Mouse (Mus musculus) C2C12 (cell line): ENCODE results near the gene Lgi2. TPM values are rescaled to one million over a fixed set of nuclear protein-coding genes. Genes with fewer than 3 reads are reported as not detected.

Experiments
- H3K27me3 ChIP-seq: one replicate; pipeline ENCODE4 v1.6.1; 2011; ENCODE audit not compliant: control insufficient read depth, insufficient read depth, insufficient read length
- H3K36me3 ChIP-seq: one replicate; pipeline ENCODE4 v1.6.1; 2011; ENCODE audit not compliant: control insufficient read depth, insufficient read depth
- H3K4me3 ChIP-seq: one replicate; pipeline ENCODE4 v1.5.1; 2011; ENCODE audit warnings: mild to moderate bottlenecking, control low read depth; ENCODE audit not compliant: poor library complexity, insufficient read depth, severe bottlenecking
- H3K79me2 ChIP-seq: one replicate; pipeline ENCODE4 v1.6.1; 2011; ENCODE audit not compliant: control insufficient read depth, insufficient read depth
- H3K79me3 ChIP-seq: one replicate; pipeline ENCODE4 v1.6.1; 2011; ENCODE audit warnings: low read depth, control low read depth
- H3ac ChIP-seq: one replicate; pipeline ENCODE3; 2011; ENCODE audit warnings: low read depth; ENCODE audit not compliant: control insufficient read depth, insufficient read length
- CEBPB ChIP-seq: IDR thresholded peaks from one replicate; pipeline ENCODE4 v1.6.1; 2011; ENCODE audit warnings: low read depth, mild to moderate bottlenecking, control low read depth, moderate library complexity
- CTCF ChIP-seq: IDR thresholded peaks from one replicate; pipeline ENCODE4 v1.5.1; 2011; ENCODE audit not compliant: control insufficient read depth, insufficient read depth, insufficient read length
- FOSL1 ChIP-seq: IDR thresholded peaks from one replicate; pipeline ENCODE4 v1.8.0; 2011; ENCODE audit warnings: mild to moderate bottlenecking, low read length; ENCODE audit not compliant: poor library complexity, insufficient read depth, severe bottlenecking
- MAX ChIP-seq: IDR thresholded peaks from one replicate; pipeline ENCODE4 v1.6.1; 2011; ENCODE audit warnings: mild to moderate bottlenecking, control low read depth
- MYOD1 ChIP-seq: IDR thresholded peaks from one replicate; pipeline ENCODE4 v1.6.1; 2011; ENCODE audit warnings: low read depth; ENCODE audit not compliant: control insufficient read depth, insufficient read length
- MYOG ChIP-seq: IDR thresholded peaks from one replicate; pipeline ENCODE4 v1.6.1; 2011; ENCODE audit not compliant: control insufficient read depth, insufficient read length; ENCODE audit errors: extremely low read depth
- USF1 ChIP-seq: IDR thresholded peaks from one replicate; pipeline ENCODE4 v1.6.1; 2011; ENCODE audit warnings: low read depth, mild to moderate bottlenecking, control low read depth, moderate library complexity
- polyA plus RNA-seq: library from polyadenylated mRNA; unstranded; fragments of >200 nt; fragmentation: generic; extraction: Trizol; gene quantifications from one replicate; pipeline ENCODE4 v1.2.1, GENCODE M21; 2012; ENCODE audit warnings: missing spikeins

Gene Lgi2
- polyA plus RNA-seq, 1 experiment: 0.01 TPM

DNA sequence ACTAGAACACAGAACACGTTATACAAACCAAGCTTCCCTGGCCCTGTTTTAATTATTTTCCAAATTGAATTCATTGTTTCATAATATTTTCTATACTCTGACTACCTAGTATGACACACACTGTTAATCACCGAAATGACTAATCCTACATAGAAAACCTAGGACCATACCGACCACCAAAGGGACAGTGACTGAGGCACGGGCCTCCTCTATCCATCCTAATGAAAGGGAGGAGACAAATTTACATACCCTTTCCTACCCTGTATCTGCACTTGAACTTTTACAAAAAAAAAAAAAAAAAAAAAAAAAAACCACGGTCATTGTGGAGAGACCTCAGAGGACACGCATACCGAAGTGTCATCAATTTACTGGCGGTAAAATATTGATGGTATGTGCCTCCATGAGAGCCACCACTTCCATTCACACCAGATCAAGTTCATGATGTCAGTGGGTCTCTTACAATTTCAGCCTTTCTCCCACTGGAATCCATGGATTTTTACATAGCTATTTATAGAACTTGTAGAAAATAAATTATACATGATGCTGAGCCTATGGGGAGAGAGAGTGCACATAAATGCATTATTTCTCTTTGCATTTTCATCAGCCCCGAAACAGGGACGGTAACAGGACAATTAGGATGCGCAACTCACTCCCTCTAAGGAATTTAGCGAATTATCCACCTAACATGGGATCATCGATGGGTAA lies 15.5 kb downstream of the Lgi2 start:
- no peak overlapping the region for H3ac ChIP-seq
- TF ChIP-seq CTCF (no peak), MAX (no peak), MYOD1 (no peak), MYOG (no peak), FOSL1 (no peak), USF1 (no peak), CEBPB (no peak)
- no peak overlapping the region for H3K4me3 ChIP-seq
- no peaks in the 10 kb centered on the region for H3K79me2 ChIP-seq
- no peaks in the 10 kb centered on the region for H3K36me3 ChIP-seq
- H3K79me3 ChIP-seq: no peaks in the 10 kb centered on the region
- no peaks in the 10 kb centered on the region for H3K27me3 ChIP-seq

DNA sequence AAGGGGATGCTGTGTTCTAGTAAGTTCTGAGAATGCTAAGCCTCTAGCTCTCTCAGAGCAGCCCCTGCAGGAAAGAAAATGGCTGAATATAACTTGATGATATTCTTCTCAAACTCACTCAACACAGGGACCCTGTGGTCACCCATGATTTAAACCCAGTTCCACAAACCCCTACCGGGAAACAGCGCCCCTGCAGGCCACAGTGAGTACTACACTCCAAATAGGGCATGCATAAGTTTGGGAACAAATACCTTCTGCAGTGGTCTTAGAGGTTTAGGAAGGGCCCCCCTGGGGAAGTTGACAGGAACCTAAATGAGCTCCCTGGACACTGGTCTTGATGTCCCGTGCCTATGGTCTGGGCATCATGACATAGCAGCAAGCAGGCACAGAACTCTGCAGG lies 19.3 kb downstream of the Lgi2 start:
- no peak overlapping the region for H3ac ChIP-seq
- TF ChIP-seq CEBPB: no peak
- no peaks in the 10 kb centered on the region for H3K79me3 ChIP-seq
- H3K36me3 ChIP-seq: no peaks in the 10 kb centered on the region
- no peak overlapping the region for H3K4me3 ChIP-seq
- no peaks in the 10 kb centered on the region for H3K79me2 ChIP-seq
- H3K27me3 ChIP-seq: peaks cover 5% of the 10 kb centered on the region

DNA sequence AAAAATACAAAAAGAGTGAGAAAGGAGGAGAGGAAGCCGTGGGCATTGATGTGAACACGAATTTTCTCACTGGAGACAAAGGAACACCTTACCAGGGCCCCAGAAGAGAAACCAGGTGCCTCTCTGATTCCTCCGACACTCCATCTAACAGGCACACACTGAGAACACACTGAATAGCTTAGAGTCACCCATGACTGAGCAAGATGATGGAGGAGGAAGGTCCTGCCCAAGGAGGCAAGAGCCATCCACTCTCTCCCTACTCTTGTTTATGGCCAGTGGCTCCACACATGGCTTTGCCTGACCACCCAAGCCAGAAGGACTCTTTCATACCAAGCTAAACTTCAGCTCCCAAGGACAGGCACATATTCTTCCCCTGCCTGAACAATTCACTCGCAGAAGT lies 22.5 kb downstream of the Lgi2 start:
- TF ChIP-seq FOSL1 (no peak), MAX (no peak)
- H3K36me3 ChIP-seq: no peaks in the 10 kb centered on the region
- no peak overlapping the region for H3ac ChIP-seq
- no peaks in the 10 kb centered on the region for H3K79me3 ChIP-seq
- peaks cover 5% of the 10 kb centered on the region for H3K27me3 ChIP-seq
- H3K79me2 ChIP-seq: no peaks in the 10 kb centered on the region
- H3K4me3 ChIP-seq: no peak overlapping the region

GRCm38 (mm10) chr5:52540186-52540585 lies 26.1 kb downstream of the Lgi2 start:
- H3K27me3 ChIP-seq: peaks cover 8% of the 10 kb centered on the region
- TF ChIP-seq CTCF (no peak), FOSL1 (no peak), CEBPB (no peak), USF1 (no peak), MAX (no peak), MYOG (no peak), MYOD1 (no peak)
- H3K79me3 ChIP-seq: no peaks in the 10 kb centered on the region
- no peaks in the 10 kb centered on the region for H3K36me3 ChIP-seq
- no peak overlapping the region for H3ac ChIP-seq
- H3K4me3 ChIP-seq: no peak overlapping the region
- no peaks in the 10 kb centered on the region for H3K79me2 ChIP-seq

DNA sequence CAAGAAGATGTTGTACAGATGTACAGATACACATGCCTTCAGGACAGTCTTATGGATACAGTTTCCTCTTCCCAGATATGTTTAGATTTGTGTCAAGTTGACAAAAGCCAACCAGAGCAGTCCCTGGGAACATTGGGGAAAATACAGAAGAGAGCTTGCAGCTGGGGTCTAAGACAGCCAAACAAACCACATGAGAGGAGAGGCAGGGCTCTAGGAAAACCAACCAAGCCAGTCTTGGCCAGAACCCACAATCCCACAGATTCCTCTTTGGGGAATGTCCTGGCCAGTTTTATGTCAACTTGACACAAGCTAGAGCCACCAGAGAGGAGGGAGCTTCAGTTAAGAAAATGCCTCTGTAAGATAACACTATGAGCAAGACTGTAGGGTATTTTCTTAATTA lies 26.8 kb downstream of the Lgi2 start:
- Histone ChIP-seq H3K4me3 (no peak overlapping the region), H3K27me3 (peaks cover 8% of the 10 kb centered on the region), H3K79me2 (no peaks in the 10 kb centered on the region), H3K79me3 (no peaks in the 10 kb centered on the region), H3K36me3 (no peaks in the 10 kb centered on the region), H3ac (no peak overlapping the region)
- TF ChIP-seq MYOD1: no peak
- TF ChIP-seq FOSL1: no peak
- no peak for TF ChIP-seq CTCF
- no peak for TF ChIP-seq USF1
- TF ChIP-seq MAX: no peak
- TF ChIP-seq CEBPB: no peak

GRCm38 (mm10) chr5:52537024-52537423 lies 29.2 kb downstream of the Lgi2 start:
- Histone ChIP-seq H3K27me3 (peaks cover 8% of the 10 kb centered on the region), H3K79me2 (no peaks in the 10 kb centered on the region), H3K36me3 (no peaks in the 10 kb centered on the region), H3ac (no peak overlapping the region), H3K79me3 (no peaks in the 10 kb centered on the region), H3K4me3 (no peak overlapping the region)
- no peak for TF ChIP-seq CEBPB
- TF ChIP-seq MAX: no peak
- TF ChIP-seq USF1: no peak
- TF ChIP-seq MYOG: no peak
- TF ChIP-seq FOSL1: no peak
- TF ChIP-seq CTCF: no peak
- TF ChIP-seq MYOD1: no peak
